Mouse (Mus musculus) lung, postnatal 0 days (tissue): ENCODE results near the gene Lrmda.

Experiments used
- CTCF ChIP-seq: IDR thresholded peaks from 2 replicates; pipeline ENCODE4 v1.5.1; 2016; ENCODE audit warnings: antibody characterized with exemption, mild to moderate bottlenecking
- EP300 ChIP-seq: IDR thresholded peaks from 2 replicates; pipeline ENCODE4 v1.6.1; 2016; ENCODE audit warnings: antibody characterized with exemption, mild to moderate bottlenecking, control low read depth

DNA sequence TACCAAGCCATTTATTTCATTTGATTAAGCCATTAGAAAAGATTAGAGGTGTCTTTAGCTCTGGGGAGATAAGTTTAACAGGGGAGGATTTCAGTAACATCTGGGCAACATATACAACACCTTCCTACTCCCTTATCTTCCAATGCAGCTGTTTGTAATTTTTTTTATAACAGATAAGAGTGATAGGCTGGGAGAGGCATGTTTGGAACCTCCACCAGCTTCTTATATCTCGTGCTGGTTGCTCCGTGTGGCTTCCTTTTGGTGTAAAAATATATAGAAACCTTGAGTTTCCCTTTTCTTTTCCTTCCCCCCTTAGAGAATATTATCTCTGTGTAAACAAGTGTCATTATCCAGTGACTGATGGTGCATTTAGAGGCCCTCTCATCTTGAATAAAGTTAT is 206.7 kb downstream of the Lrmda start:
- no peak for TF ChIP-seq CTCF
- TF ChIP-seq EP300 = 0 out of 2 replicates have a peak, but pooled peaks have one; percentile 25
